In genomic region chr16:5263926-5264325, GRCm38 (mm10) we compare ENCODE assay signal across 24 mouse cellular contexts.
"Had no signal": no experiment of that assay in that cellular context is flagged by ENCODE, and none has a peak within 500 bp of the region (broad histone marks: within the 10 kb centered on the region; RNA-seq: fewer than 3 reads in every experiment).

No protein-coding gene starts in this region.

- H3K27me3 ChIP-seq: heart, embryonic 12.5 days; hindbrain, embryonic 15.5 days; kidney, embryonic 15.5 days; limb, embryonic 13.5 days; liver, embryonic 12.5 days had no signal

- H3K9me3 ChIP-seq: heart, embryonic 10.5 days; kidney, embryonic 15.5 days; liver, embryonic 12.5 days had no signal

- H3K9ac ChIP-seq: heart, embryonic 12.5 days; hindbrain, embryonic 13.5 days; hindbrain, embryonic 15.5 days; kidney, embryonic 15.5 days; limb, embryonic 13.5 days; liver, embryonic 12.5 days; liver, embryonic 14.5 days had no signal

- H3K27ac ChIP-seq: heart, embryonic 10.5 days; hindbrain, embryonic 13.5 days; hindbrain, embryonic 15.5 days; hindbrain, postnatal 0 days; kidney, embryonic 15.5 days; kidney, postnatal 0 days; limb, embryonic 13.5 days; liver, embryonic 12.5 days; liver, embryonic 14.5 days had no signal

- ATAC-seq: hindbrain, postnatal 0 days; intestine, embryonic 16.5 days; liver, embryonic 12.5 days had no signal

- H3K4me3 ChIP-seq: heart, embryonic 10.5 days; heart, embryonic 12.5 days; hindbrain, embryonic 13.5 days; hindbrain, embryonic 15.5 days; kidney, embryonic 15.5 days; limb, embryonic 13.5 days; liver, embryonic 12.5 days had no signal

- H3K36me3 ChIP-seq: heart, embryonic 10.5 days; heart, embryonic 12.5 days; hindbrain, embryonic 13.5 days; hindbrain, embryonic 15.5 days; kidney, embryonic 15.5 days; limb, embryonic 13.5 days; liver, embryonic 12.5 days had no signal

- H3K4me1 ChIP-seq: heart, embryonic 10.5 days; heart, embryonic 12.5 days; hindbrain, embryonic 13.5 days; hindbrain, embryonic 15.5 days; liver, embryonic 12.5 days had no signal

- DNase-seq: gastrocnemius, postnatal 14 days; gastrocnemius, postnatal 36 days; heart, adult 18-20 months; heart, postnatal 14 days; heart, postnatal 36 days; kidney, adult 11 months; kidney, adult 2 months; kidney, adult 9 months; kidney, postnatal 14 days; kidney, postnatal 36 days; layer of hippocampus, adult 9-11 months; layer of hippocampus, postnatal 36 days; left cerebral cortex, postnatal 4 days had no signal

- H3K4me2 ChIP-seq: heart, embryonic 12.5 days; hindbrain, embryonic 13.5 days; hindbrain, embryonic 15.5 days; kidney, embryonic 15.5 days; limb, embryonic 13.5 days; liver, embryonic 12.5 days had no signal
